Mouse (Mus musculus) macrophage (primary cell): Measurements from ENCODE around the gene L1cam. TPM values are rescaled to one million over a fixed set of nuclear protein-coding genes. Genes with fewer than 3 reads are reported as not detected.

ENCODE experiments used
- H3K27ac ChIP-seq: fragments of 350-480 bp; formaldehyde crosslinking; 2 replicates; pipeline ENCODE4 v1.9.0; 2021
- H3K36me3 ChIP-seq: fragments of 350-480 bp; formaldehyde crosslinking; 2 replicates; pipeline ENCODE4 v1.9.0; 2021; ENCODE audit errors: inconsistent target
- H3K4me3 ChIP-seq: fragments of 350-480 bp; formaldehyde crosslinking; 2 replicates; pipeline ENCODE4 v1.9.0; 2021; ENCODE audit errors: inconsistent target
- H3K79me2 ChIP-seq: fragments of 350-480 bp; formaldehyde crosslinking; 2 replicates; pipeline ENCODE4 v1.9.0; 2021; ENCODE audit errors: inconsistent target
- WGBS: methylation state at CpG from one replicate; pipeline ENCODE4 v1.1.7; 2026; ENCODE audit warnings: inconsistent platforms; ENCODE audit not compliant: missing documents; 5-methylcytosine and 5-hydroxymethylcytosine counted together
- polyA plus RNA-seq: library from polyadenylated mRNA; stranded (reverse); fragments of 250-400 nt; gene quantifications from 3 replicates; pipeline ENCODE4 v1.2.4, GENCODE M21; 2018; ENCODE audit warnings: inconsistent platforms

Gene L1cam
- polyA plus RNA-seq, 1 experiment from 2014 or later, result 1.8 TPM

DNA sequence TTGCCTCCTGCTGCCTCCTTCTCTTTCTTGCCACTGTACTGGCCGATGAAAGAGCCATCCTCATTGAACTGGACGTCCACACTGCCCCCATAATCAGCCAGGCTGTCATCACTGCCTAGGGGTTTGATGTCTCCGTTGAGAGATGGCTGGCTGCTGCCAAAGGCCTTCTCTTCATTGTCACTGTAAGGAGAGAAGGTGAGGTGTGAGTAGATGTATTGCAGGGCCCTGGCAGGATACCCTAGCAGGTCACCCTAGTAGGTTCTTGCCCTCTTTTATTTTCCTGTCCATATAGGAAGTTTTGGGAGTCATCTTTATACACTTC is 40.9 kb downstream of the L1cam start:
- Histone ChIP-seq H3K4me3 (no peak overlapping the region), H3K79me2 (no peaks in the 10 kb centered on the region), H3K36me3 (no peaks in the 10 kb centered on the region), H3K27ac (no peak overlapping the region)
- 84% methylated on average over 3 of the region's 3 CpGs for WGBS

DNA sequence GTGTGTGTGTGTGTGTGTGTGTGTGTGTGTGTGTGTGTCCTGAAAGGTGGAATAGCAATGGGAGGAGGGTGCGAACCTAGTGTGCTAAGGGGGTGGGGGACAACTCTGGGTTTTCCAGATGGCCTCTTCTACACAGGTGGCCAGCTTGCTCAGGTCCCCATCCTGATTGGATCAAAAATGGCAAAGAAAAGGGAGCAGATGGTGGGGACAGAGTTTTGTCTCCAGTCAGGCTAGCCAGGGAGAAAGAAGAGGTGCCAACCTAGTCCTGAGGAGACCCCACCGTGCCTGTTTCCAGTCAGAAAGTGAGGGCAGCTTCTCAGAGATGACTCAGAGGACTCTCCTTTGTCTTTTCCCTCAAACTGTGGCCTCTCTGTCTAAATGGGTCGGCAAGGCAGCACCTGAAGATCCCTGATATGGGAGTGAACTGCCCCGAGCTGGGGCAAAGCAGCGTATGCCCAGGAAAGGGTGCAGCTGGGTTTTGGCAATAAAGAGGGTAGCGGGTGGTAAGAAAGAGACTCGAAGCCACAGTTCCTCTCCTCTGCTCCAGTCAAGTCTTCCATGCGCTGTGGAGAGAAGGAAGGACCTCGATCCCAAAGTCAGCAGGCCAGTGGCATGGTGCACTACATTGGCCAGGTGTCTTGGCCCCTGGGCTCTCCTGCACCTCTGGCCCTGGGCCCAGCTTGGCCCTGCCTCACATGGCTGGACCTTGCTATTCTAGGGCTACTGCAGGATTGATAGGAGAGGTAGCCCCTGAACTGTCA is 41.4 kb downstream of the L1cam start:
- Histone ChIP-seq H3K4me3 (no peak overlapping the region), H3K36me3 (no peaks in the 10 kb centered on the region)
- 85% methylated on average over 9 of the region's 9 CpGs for WGBS

DNA sequence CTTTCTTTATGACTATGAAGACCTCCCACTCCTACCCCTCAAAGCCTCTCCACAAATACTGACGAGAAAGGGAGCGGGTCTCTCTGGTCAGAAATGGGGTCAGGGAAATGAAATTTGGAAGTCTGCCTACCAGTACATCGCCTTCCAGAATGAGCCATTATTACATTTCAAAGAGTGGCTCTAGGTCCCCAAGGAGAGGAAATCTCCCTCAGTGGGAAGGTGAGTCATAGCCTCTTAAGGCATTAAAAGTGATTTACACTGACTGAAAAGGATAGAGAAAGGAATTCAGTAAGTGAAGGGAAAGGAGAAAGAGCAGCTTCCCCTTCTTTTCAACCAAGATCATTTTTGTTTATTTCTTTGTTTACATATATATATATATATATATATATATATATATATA is 59.2 kb downstream of the L1cam start:
- no peaks in the 10 kb centered on the region for H3K36me3 ChIP-seq
- no peak overlapping the region for H3K27ac ChIP-seq
- H3K4me3 ChIP-seq, result no peak overlapping the region
- 91% methylated on average over 3 of the region's 3 CpGs for WGBS
- no peaks in the 10 kb centered on the region for H3K79me2 ChIP-seq

More for the DNA sequence above, 41.4 kb downstream of the L1cam start:
- H3K79me2 ChIP-seq, result no peaks in the 10 kb centered on the region
- no peak overlapping the region for H3K27ac ChIP-seq

DNA sequence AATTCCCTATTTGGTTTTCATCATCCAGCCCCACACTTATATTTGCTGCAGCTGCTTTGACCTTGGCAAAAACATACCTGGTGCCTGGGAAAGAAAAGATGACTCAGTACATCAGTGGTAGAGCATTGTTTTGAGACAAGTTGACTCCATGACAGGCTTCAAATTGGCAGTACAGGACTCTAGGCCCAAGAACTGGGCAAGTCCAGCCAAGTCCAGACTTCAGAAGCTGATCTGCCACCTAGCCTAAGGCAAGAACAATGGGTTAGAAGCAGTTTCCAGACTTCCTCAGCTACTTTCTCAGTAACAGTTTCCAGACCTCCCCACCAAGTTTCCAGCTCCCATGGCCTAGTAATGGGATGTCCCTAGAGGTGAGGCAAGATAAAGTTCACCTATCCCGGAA is 60.2 kb downstream of the L1cam start:
- no peak overlapping the region for H3K27ac ChIP-seq
- 94% methylated on average over 1 of the region's 1 CpGs for WGBS
- no peak overlapping the region for H3K4me3 ChIP-seq
- no peaks in the 10 kb centered on the region for H3K79me2 ChIP-seq
- H3K36me3 ChIP-seq, result no peaks in the 10 kb centered on the region

DNA sequence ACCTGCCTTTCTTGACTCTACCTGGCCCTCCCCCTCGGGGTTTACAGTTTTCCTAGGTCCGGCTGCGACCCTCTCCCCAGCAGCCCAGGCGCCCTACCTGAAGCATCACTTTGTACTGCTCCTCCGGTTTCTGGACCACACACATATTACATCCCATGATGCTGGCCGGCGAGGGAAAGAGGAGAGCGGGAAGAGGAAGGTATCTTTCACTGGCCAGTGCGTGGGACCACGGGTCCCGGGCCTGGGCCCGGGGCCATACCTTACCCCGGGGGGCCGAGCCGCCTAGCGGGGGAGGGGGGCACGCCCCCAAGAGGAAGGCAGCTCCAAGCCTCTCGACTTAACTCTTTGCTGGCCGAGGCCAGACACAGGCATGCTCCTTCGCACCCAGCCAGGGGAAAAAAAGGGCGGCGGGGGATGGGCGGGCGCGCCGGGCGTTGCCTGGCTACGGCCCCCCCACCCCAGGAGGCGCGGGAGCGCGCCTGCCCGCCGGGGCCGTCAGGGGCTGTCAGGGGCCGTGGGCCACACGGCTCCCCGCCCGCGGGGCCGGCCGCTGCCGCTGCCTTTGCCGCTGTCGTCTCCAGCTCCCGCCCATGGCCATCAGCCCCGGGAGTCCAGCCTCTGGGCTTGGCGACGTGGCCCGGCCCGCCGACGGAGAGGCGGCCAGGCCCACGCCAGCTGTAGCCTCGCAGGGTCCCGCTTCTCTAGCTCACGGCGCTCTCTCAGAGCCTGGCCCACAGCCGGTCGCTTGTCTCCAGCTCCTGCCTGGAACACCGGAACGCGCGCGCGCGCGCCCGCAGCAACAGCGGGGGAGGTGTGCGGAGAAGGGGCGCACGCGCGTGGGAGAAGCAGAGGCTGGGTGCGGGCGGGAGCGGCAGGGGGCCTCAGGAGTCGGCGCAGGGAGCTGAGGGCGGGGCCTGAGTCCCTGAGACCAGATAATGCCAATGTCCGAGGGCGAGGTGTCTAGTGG is 71.4 kb downstream of the L1cam start, which contains the start of gene Pdzd4:
Gene Pdzd4 (minus strand): TSS at position 785 of the 967 bp plus-strand sequence.
- H3K4me3 ChIP-seq, result no peak within 1 kb of the TSS
- H3K27ac ChIP-seq, result no peak within 1 kb of the TSS
- no peaks in the 10 kb centered on the region for H3K36me3 ChIP-seq
- no peaks in the 10 kb centered on the region for H3K79me2 ChIP-seq
- WGBS, result 21% methylated on average over 57 of the region's 84 CpGs

DNA sequence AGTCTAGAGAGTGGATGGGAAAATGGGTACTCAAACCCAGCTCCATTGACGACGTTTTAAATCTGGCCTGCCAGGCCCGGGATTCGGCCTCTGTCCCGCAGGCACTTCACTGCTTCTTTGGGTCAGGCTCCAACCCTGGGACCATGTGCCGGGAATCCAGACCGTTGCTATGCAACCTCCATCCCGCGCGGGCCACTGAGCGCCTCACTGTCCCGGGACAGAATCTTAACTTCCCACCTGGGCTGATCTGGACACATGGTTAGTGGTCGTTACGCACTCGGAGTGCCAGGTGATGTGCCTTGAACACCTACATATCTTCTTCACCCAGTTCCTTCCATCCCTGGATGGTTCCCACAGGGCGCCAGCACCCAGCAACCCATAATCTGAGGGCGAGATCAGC is 72.2 kb downstream of the L1cam start:
- no peaks in the 10 kb centered on the region for H3K36me3 ChIP-seq
- WGBS, result 54% methylated on average over 17 of the region's 17 CpGs
- H3K79me2 ChIP-seq, result no peaks in the 10 kb centered on the region
- no peak overlapping the region for H3K27ac ChIP-seq
- H3K4me3 ChIP-seq, result no peak overlapping the region

DNA sequence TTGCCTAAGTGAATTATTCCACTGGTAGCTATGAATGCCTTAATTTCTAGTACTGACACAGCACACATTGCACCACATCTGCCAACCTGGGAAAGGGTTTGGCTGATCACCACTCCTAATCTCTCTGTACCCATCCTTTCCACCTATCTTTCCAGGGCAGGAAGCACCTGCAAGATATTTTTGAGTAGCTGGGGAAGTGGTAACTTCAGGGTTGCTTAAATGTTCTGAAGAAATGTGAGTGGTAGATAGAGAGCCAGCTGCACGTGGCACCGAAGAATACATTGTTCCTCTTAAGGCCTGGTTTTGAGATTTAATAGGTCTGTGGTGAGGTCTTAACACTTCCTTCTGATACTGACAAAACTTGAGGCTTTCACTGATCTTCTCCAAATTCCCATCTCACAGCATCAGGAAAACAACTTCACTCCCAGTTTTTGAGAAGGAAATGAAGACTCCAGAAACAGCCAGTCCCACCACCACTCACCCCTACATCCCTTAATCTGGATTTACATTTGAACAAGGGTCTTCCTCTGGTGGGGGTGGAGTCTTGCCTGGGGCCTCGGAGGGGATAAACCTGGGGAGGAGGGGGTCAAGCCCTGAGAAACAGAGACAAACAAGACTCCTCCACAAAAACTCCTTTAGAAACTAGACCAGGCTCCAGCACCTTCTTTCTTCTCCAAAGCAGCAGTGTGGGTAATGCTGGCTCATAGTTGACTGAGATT is 79.2 kb downstream of the L1cam start:
- no peak overlapping the region for H3K4me3 ChIP-seq
- 29% methylated on average over 3 of the region's 3 CpGs for WGBS
- H3K27ac ChIP-seq, result no peak overlapping the region
- no peaks in the 10 kb centered on the region for H3K79me2 ChIP-seq
- no peaks in the 10 kb centered on the region for H3K36me3 ChIP-seq

DNA sequence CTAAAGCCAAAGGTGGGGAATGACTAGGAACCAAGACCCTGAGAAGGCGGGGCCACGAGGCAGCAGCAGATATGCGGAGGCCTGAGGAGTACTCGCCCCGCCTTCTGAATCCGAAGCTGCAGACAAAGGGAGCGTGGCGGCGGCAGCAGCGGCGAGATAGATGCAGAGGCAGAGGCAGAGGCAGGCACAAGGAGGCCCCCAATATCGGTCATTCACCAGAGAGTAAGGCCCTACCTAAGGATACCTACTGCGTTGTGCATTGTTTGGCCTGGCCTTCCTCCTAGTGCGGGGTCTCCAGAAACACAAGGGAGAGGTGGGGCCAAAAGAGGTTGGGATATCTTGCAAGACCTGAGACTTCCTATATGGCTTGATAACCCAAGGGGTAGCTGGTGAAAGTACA is 80.8 kb downstream of the L1cam start:
- no peaks in the 10 kb centered on the region for H3K79me2 ChIP-seq
- WGBS, result 76% methylated on average over 14 of the region's 14 CpGs
- H3K27ac ChIP-seq, result no peak overlapping the region
- H3K4me3 ChIP-seq, result no peak overlapping the region
- no peaks in the 10 kb centered on the region for H3K36me3 ChIP-seq

DNA sequence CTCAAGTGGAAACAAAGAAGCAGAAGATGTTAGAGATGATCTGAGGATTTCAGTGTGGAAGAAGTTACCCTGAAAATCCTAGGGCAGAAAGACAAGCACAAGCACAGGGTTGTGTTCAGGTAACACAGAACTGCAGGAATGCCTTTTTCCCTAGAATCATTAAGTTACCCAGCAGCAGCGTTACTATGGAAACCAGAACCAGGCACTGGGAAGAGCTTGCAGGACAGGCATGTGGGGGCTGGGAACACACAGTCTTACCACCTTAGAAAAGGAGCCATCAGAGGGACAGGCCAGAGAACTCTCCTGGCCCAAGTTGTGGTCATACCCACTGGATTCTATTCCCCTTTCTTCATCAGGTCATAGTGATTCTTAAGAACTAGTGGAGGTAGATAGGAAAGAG is 90.1 kb downstream of the L1cam start:
- 92% methylated on average over 1 of the region's 1 CpGs for WGBS
- Histone ChIP-seq H3K4me3 (no peak overlapping the region), H3K27ac (no peak overlapping the region), H3K79me2 (no peaks in the 10 kb centered on the region), H3K36me3 (no peaks in the 10 kb centered on the region)

Other genes with a start within 250 kb of the L1cam start
- gene Pnck, start 236.0 kb downstream of the L1cam start, polyA plus RNA-seq, result 0.13 TPM in 1 of 3 replicates, not detected in the others
- 66.4 to 157 TPM (median 124 TPM) in 3 replicates for gene Slc6a8, start 223.0 kb downstream of the L1cam start, polyA plus RNA-seq
- gene Bcap31, start 179.9 kb downstream of the L1cam start, polyA plus RNA-seq, result 211 to 247 TPM (median 232 TPM) in 3 replicates
- 42.0 to 64.5 TPM (median 61.4 TPM) in 3 replicates for gene Abcd1, start 179.5 kb downstream of the L1cam start, polyA plus RNA-seq
- 0.69 to 2.3 TPM (median 1.4 TPM) in 3 replicates for gene Plxnb3, start 139.0 kb downstream of the L1cam start, polyA plus RNA-seq
- 0.25 to 0.87 TPM (median 0.77 TPM) in 3 replicates for gene Srpk3, start 121.7 kb downstream of the L1cam start, polyA plus RNA-seq
- 74.1 to 137 TPM (median 85.2 TPM) in 3 replicates for gene Idh3g, start 109.2 kb downstream of the L1cam start, polyA plus RNA-seq
- gene Ssr4, start 109.1 kb downstream of the L1cam start, polyA plus RNA-seq, result 92.9 to 202 TPM (median 173 TPM) in 3 replicates
- gene Pdzd4, start 71.1 kb downstream of the L1cam start, polyA plus RNA-seq, result 0.07 to 0.10 TPM (median 0.09 TPM) in 3 replicates
- gene Avpr2, start 4.0 kb downstream of the L1cam start, polyA plus RNA-seq, result 0.04 TPM in 1 of 3 replicates, not detected in the others
- 13.2 to 18.0 TPM (median 14.5 TPM) in 3 replicates for gene Arhgap4, start 25.8 kb upstream of the L1cam start, polyA plus RNA-seq
- 15.6 to 28.5 TPM (median 20.5 TPM) in 3 replicates for gene Naa10, start 25.8 kb upstream of the L1cam start, polyA plus RNA-seq
- 146 to 221 TPM (median 206 TPM) in 3 replicates for gene Renbp, start 34.7 kb upstream of the L1cam start, polyA plus RNA-seq
- 43.0 to 62.9 TPM (median 54.1 TPM) in 3 replicates for gene Hcfc1, start 70.3 kb upstream of the L1cam start, polyA plus RNA-seq
- gene Irak1, start 127.8 kb upstream of the L1cam start, polyA plus RNA-seq, result 56.5 to 75.1 TPM (median 66.5 TPM) in 3 replicates
- gene Opn1mw, start 231.4 kb upstream of the L1cam start, polyA plus RNA-seq, result not detected in 3 replicates
- gene Mecp2, start 239.3 kb upstream of the L1cam start, polyA plus RNA-seq, result 13.0 to 16.3 TPM (median 15.6 TPM) in 3 replicates